25 mouse cellular contexts compared by ENCODE assay signal in genomic region chr7:140205864-140206263, GRCm38 (mm10). TPM values are rescaled to one million over a fixed set of nuclear protein-coding genes. Genes with fewer than 3 reads are reported as not detected.
"Had no signal": no experiment of that assay in that cellular context is flagged by ENCODE, and none has a peak within 500 bp of the region (broad histone marks: within the 10 kb centered on the region; RNA-seq: fewer than 3 reads in every experiment).

Gene Olfr524, minus strand, starts transcription at chr7:140205964.

- H3K36me3 ChIP-seq: midbrain, embryonic 10.5 days; midbrain, embryonic 12.5 days; neural tube, embryonic 13.5 days; neural tube, embryonic 15.5 days had no signal

- H3K9me3 ChIP-seq: midbrain, embryonic 10.5 days; midbrain, embryonic 12.5 days; neural tube, embryonic 13.5 days; neural tube, embryonic 15.5 days had no signal

- H3K9ac ChIP-seq: liver, embryonic 14.5 days; lung, embryonic 14.5 days; midbrain, embryonic 12.5 days; neural tube, embryonic 13.5 days; neural tube, embryonic 15.5 days had no signal

- H3K4me1 ChIP-seq: midbrain, embryonic 10.5 days; midbrain, embryonic 12.5 days; neural tube, embryonic 13.5 days; neural tube, embryonic 15.5 days had no signal

- DNase-seq: lung, adult 18-20 months; lung, embryonic 14.5 days; lung, postnatal 10 days; lung, postnatal 4 days; midbrain, embryonic 14.5 days; retina, postnatal 1 day; right cerebral cortex, adult 18-20 months; right cerebral cortex, postnatal 25 days; right cerebral cortex, postnatal 4 days; spleen, adult 18-20 months; thymus, postnatal 25 days had no signal

- H3K4me2 ChIP-seq: lung, embryonic 14.5 days; midbrain, embryonic 12.5 days; neural tube, embryonic 13.5 days; neural tube, embryonic 15.5 days had no signal

- ATAC-seq: midbrain, embryonic 16.5 days had no signal

- H3K27me3 ChIP-seq: midbrain, embryonic 12.5 days; neural tube, embryonic 13.5 days; neural tube, embryonic 15.5 days had no signal

- H3K4me3 ChIP-seq: midbrain, embryonic 10.5 days; midbrain, embryonic 12.5 days; myocyte; neural tube, embryonic 13.5 days; neural tube, embryonic 15.5 days had no signal

- H3K27ac ChIP-seq: liver, embryonic 14.5 days; midbrain, embryonic 10.5 days; midbrain, embryonic 12.5 days; neural tube, embryonic 13.5 days; neural tube, embryonic 15.5 days had no signal

RNA-seq across cellular contexts. Expression of gene Olfr524, which starts in this region (rescaled TPM):
- total RNA-seq: megakaryocyte, adult 5-6 weeks; megakaryocyte-erythroid progenitor cell, adult 5-6 weeks had no signal
- polyA plus RNA-seq: liver, embryonic 14.5 days; liver, embryonic 16.5 days; lung, embryonic 14.5 days; midbrain, embryonic 10.5 days; midbrain, embryonic 12.5 days; midbrain, embryonic 14.5 days; midbrain, embryonic 16.5 days; myocyte; neural tube, embryonic 11.5 days; neural tube, embryonic 13.5 days; neural tube, embryonic 15.5 days; small intestine, adult 2 months; stomach, embryonic 14.5 days; stomach, embryonic 16.5 days had no signal
